Mouse (Mus musculus): ENCODE measurements around the gene Rassf1.

DNA sequence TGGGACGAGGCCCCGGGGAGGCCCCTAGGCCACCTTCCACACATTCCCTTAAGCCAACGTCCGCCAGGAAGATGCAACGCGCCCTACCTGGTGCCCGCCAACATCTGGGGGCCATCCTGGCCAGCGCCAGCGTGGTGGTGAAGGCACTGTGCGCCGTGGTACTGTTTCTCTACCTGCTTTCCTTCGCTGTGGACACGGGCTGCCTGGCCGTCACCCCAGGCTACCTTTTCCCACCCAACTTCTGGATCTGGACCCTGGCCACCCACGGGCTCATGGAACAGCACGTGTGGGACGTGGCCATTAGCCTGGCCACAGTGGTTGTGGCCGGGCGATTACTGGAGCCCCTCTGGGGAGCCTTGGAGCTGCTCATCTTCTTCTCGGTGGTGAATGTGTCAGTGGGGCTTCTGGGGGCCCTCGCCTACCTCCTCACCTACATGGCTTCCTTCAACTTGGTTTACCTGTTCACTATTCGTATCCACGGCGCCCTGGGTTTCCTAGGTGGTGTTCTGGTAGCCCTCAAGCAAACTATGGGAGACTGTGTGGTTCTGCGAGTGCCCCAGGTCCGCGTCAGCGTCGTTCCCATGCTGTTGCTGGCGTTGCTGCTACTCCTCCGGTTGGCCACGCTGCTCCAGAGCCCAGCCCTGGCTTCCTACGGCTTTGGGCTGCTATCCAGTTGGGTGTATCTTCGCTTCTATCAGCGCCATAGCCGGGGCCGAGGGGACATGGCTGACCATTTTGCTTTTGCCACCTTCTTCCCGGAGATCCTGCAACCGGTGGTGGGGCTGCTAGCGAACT lies 16.8 kb upstream of the Rassf1 start:
- TF ChIP-seq MXI1 (IDR thresholded peaks at IDR 0.05; ENCODE audit: low read depth, low read length) (no peak; the same call in 1 of the 2 replicates), EP300 (IDR thresholded peaks at IDR 0.05; ENCODE audit: low read length) (no peak), USF1 (IDR thresholded peaks at IDR 0.05; ENCODE audit: low read depth, low read length) (no peak), CTCF (conservative IDR thresholded peaks at IDR 0.05 in 1 of 2, IDR thresholded peaks at IDR 0.05 in 1 of 2; ENCODE audit: low read depth in 2 of 2, low read length in 2 of 2) (no peak)
